Mouse (Mus musculus): ENCODE results near the gene Maz. TPM values are rescaled to one million over a fixed set of nuclear protein-coding genes. Genes with fewer than 3 reads are reported as not detected.

The Maz gene
- polyA plus RNA-seq (2012), result 820 and 1,081 TPM in 2 replicates

DNA sequence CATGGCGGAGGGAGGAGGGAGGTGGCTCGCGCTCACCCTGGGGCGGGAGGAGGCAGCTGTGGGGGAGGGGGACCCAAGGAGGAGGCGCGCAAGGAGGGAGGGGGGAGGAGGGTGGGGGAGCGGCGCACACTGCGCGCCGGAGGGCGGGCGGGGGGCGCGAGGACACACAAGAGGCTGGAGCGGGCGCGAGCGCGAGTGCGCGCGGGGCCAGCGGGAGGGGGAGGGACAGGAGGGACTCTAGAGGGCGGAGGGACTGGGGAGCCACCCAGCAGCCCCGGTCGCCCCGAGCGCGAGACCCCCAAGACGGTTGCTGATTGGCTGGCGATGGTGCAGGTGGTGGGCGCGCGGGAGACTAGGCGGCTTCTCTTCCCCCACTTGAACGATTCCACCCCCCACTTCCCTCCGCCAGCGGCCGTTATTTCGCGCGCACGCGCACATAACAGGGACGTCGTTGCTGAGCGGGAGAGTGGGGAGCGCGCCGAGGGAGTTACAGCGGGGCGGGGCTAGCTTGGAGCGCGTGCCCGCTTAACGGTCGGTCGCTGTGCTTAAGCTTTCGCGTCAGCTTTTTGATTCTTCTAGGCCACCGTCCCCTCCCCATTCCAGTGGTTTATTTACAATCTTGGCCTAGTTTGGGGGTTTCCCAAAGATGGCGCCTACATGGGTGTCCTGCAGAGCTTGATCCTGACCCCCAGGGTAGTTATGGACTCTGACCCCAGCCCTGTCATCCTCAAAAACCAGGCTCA, at the start of gene Maz:
Gene Maz, minus strand, starts transcription at position 54 of the 743 bp plus-strand sequence.
- no peak for TF ChIP-seq GATA1 (IDR thresholded peaks at IDR 0.05; ENCODE audit: low read length)

DNA sequence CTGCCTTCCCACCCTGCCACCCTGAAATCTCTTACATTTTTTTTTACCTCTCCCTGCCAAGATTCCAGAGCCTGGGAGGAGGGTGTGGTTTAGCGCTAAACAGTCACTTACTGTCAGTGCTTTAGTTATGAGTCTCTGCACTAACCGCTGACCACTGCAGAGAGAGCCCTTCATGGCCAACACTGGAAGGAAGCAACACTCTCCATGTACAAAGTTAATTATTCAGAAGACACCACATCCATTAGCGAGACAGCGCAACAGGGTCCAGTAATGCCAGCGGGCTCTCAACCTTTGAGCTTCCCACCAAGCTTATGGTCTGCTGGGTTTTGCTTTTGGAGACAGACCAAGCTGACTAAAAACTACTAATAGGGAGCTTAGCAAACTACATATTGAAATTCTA, 49.4 kb upstream of the Maz start:
- TF ChIP-seq GATA1 (IDR thresholded peaks at IDR 0.05; ENCODE audit: low read length), result no peak

DNA sequence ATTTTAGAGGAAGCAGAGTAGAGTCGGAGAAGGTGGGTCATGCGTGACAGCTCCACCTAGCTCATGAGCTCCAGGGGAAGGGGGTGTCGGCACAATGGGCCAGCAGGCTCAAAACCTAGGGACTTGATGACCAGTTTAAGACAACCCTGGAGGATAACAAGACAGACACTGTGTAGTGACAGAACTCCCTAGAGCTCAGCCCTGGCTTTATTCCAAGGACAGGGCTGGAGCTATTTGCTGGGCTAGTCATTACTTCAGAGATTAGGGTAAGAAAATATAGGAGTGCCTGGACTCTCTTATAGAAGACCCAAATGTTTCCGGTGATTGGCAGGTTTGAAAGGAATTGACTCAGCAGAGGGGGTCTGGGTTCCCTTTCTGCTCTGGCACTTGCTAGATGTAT, 46.4 kb upstream of the Maz start:
- TF ChIP-seq GATA1 (IDR thresholded peaks at IDR 0.05; ENCODE audit: low read length), result no peak

DNA sequence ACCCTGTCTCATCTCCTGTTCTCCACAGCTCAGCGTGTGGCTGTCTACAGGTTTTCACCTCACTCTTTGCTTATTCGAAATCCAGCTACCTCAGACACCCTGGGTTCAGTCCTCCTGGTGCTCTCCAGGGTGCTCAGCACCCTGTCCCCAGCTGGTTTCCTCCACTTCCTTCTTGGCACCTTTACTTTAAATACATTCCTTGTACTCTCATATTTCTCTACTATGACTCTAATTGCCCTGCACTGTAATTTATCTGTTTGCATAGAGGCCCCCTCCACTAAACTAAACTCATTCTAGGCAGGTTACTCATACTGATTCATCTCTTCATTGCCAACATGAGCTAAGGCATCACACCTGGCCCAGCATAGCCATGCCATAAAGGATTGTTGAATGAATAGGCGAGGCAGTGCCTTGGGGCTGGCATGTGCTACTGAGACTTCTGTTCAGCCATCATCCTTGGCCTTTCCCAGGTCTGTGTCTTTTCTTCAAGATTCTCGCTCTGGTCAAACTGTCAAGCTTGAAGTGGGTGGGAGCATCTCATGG, 44.1 kb upstream of the Maz start:
- no peak for TF ChIP-seq GATA1 (IDR thresholded peaks at IDR 0.05; ENCODE audit: low read length)

DNA sequence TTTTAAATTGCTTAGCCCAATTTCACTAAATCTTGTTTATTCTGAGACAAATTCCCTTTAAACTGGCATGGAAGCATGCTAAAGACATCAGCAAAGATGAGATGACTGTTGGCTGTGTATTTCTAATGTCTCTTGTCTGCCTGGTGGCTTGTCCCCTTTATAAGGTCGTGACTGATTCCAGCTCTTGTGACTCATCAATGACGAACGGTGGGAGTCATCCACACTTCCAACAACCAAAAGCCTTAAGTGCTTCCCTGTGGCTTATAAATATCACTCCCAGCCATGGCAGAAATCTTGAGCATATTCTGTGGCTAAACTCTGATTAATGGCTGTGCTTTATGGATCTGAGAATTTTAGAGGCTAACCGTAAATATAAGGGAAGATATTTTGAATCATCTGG, 39.5 kb upstream of the Maz start:
- TF ChIP-seq GATA1 (IDR thresholded peaks at IDR 0.05; ENCODE audit: low read length), result no peak

DNA sequence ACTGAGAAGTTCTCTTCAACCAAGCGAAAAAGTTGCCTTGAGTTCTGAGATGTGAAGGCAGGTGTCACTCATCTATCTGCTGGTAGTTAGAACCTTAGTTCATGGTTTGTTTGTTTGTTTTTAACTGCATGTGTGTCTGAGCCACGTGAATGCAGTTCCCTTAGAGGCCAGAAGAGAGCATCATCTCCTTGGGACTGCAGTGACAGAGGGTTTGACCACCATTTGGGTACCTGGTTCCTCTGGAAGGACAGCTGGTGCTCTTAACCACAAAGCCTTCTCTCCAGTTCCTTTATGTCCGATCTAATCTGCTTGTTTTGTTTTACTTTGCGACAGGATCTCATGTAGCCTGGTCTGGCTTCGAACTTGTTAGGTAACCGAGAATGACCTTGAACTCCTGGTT, 38.7 kb upstream of the Maz start:
- TF ChIP-seq GATA1 (IDR thresholded peaks at IDR 0.05; ENCODE audit: low read length), result no peak

DNA sequence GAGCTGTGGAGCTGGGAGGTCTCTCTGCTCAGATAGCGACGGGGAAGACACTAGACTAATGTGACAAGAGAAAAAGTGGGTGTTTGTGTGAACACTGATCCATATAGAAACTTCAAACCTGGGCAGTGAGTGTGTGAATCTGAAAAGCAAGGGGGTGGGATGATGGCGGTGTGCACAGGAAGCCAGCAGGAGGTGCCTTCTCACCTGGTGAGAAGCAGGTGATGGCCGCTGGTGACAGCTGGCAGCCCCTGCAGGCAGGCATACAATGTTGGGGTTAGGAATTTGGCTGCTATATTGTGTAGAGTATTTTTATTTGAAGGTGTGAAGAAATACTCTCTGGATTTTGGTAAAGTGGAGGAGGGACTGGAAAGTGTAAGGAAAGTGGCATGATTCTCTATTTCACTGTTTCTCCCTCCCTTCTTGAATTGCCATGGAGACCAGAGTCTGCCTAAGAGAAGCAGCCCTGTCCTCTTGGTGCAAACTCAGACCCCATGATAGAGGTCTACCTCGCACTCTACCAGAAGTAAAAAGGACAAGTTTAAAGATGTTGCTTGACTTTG, 28.3 kb upstream of the Maz start:
- no peak for TF ChIP-seq GATA1 (IDR thresholded peaks at IDR 0.05; ENCODE audit: low read length)

DNA sequence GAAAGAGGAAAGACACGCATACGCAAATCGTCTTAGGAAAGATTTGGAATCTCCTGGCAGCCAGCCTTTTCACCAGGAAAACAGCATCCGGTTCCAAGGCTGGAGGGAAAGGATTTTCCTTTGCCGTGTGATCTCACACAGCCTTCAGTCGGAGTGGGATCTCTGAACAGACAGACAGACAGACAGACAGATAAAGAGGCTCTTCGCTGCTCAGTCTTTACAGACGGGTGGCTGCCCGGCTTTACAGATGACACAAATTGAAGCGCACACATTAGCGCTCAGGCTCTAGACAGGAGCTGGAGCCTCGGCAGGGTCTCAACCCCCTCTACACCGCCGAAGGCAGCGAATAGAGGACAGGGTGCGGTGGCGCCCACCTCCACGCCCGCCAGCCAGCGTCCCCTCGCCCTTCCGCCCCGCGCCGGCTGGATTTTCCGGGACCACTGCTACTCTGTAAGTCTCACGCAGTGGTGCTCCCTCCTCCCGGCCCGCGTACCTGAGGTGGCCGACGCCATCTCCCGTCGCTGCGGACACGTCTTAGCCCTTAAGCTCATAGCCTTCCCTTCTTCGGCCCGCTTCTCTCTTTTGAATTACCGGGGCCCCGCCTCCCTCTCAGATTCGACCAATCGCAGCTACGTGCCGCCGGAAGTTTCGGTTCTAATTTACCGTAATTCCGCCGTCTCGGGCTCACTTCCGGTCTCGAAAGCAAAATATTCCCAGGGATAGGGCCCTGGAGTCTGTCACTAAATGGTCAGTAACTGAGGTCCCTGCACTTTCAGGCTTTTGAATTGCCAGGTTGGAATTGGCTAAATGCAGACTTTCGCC, 15.2 kb upstream of the Maz start, which contains the start of gene Kif22:
Gene Kif22, minus strand, starts transcription at position 621 of the 822 bp plus-strand sequence.
- no peak for TF ChIP-seq GATA1 (IDR thresholded peaks at IDR 0.05; ENCODE audit: low read length)

DNA sequence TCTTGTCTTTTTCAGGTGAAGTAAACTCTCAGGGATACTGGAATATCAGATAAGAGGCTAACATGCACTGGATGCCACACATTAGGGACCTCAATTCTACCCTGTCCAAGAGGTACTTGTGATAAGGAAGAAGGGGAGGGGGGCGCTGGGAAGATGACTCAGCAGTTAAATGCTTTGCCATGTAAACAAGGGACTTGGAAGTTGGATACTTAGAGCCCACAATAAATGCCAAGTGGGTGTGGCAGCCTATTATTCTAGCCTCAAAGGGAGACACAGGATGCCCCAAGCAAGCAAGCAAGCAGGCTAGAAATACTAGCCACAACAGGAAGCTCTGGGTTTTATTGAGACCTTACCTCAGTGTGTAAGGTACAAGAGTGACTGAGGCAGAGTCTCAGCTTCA, 4.4 kb upstream of the Maz start:
- no peak for TF ChIP-seq GATA1 (IDR thresholded peaks at IDR 0.05; ENCODE audit: low read length)

DNA sequence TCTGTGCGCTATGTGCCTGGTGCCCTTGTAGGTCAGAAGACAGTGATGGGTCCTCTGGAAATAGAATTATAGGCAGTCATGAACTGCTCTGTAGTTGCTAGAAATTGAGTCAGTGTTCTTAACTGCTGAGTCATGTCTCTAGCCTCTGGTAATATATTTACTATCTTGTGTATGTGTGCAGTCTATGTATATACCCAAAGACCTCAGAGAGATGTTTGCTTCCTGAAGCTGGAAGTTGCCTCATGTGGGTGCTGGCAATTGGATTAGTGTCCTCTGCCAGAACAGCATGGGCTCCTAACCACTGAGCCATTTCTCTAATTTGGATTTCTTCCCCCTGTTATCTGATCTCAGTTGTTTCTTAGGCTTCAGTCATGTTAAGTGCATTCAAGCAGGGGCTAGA, 3.3 kb upstream of the Maz start:
- TF ChIP-seq GATA1 (IDR thresholded peaks at IDR 0.05; ENCODE audit: low read length), result no peak

DNA sequence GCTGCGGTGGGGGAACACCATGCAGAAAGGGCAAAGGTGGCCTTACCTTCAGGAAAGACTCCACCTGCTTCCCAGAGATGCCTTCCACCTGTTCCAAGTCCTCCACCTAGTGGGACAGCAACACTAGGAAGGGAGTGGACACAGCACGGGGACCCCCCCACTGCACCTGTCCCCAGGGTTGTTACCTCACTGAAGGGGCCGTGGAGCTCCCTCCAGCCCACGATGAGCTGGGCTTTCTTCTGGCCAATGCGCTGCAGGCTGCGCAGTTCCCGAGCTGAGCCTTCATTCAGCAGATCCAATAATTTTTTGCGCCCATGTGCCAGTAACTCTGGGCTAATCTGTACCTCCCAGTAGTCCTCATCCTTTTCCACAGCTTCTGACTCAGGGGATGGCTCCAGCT, 1.0 kb upstream of the Maz start:
- no peak for TF ChIP-seq GATA1 (IDR thresholded peaks at IDR 0.05; ENCODE audit: low read length)

DNA sequence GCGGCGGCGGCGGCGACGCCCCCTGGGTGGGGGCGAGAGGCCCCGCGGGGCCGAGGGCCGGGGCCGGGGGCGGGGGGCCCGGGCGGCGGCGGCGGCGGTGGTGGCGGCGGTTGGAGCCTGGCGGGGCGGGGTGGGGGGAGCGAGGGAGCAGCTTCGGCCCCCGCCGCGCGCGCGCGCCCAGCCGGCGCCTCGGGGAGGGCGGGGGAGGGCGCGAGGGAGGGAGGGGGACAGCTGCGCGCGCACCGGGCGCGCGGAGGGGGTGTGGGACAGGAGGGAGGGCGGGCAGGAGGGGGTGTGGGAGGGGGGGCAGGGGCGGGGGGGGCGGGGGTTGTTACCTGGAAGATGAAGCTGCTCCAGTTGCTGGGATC, 237 bp downstream of the Maz start:
- no peak for TF ChIP-seq GATA1 (IDR thresholded peaks at IDR 0.05; ENCODE audit: low read length)

DNA sequence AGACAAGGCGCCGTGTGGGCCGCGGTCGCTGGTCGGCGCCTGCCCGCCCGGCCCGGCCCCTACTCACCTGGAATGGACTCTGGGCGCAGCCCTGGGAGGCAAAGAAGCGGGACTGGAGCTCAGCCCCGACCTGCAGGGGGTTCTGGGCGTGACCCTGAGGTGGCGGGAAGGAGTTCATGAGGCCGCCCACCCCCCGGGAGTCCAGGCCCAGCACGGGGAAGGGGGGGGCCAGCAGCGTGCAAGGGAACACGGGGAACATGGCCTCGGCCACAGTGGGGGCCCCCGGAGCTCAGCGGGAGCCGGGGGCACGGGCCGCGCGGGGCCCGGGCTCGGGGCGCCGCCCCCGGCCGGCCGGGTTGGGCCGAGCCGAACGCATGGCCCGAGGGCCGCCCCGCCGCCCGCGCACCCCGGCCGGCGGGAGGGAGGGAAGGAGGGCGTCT, 656 bp downstream of the Maz start:
- no peak for TF ChIP-seq GATA1 (IDR thresholded peaks at IDR 0.05; ENCODE audit: low read length)

DNA sequence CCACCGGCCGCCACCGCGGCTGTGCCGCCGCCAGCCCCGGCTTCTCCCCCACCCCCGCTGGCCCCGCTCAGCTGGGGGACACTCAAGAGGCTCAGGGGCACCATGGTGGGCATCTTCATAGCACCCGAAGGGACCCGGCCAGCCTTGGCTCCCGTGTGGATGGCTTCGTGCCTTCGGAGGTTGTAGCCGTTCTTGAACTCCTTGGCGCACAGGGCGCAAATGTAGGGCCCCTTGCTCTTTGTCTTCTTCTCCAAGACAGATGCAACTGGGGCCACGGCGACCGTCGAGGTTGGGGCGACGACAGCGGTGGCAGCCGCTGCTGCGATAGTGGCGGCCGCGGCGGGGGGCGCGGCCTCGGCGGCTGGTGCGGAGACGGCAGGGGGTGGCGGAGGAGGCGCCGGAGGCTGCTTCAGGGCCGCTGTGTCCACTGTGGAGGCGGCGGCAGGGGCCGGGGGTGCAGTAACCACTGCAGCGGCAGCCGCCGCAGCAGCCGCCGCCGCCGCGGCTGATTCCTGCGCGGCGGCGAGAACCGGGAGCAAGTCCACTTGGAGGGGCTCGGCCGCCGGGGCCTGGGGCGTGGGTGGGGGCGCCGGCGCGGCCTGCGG, 1.2 kb downstream of the Maz start:
- TF ChIP-seq GATA1 (IDR thresholded peaks at IDR 0.05; ENCODE audit: low read length), result no peak

DNA sequence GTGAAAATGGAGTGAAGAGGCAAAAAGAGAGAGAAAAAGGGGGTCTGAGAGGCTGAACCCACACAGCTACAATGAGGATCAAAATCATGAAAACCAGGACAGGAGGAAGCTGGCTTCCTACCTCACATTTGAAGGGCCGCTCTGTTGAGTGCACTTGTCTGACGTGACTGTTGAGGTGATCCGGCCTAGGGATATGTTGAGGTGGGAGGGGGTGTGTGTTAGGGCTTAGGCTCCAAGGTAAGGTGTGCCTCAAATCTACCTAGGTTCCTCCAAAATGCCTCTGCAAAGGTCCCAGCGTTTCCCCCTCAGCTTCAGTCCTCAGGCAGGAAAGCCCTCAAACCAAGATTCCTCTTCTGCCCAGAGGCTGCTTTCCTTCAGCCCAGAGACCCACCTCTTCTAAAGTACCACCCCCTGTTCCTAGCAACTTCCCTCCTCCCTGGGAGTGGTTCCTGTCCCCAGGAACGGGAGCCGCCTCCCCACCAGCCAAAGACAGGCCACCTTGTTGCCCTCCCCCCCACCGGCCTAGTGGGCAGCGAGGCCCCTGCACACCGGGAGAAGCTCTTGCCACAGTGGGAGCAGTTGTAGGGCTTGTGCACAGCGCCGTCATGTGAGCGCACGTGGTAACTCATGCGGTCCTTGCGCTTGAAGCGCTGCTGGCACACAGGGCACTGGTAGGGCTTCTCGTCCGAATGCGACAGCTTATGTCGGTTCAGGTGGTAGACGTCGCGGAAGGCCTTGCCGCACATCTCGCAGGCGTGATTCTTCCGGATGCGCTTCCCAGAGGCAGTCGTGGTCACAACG, 1.9 kb downstream of the Maz start:
- no peak for TF ChIP-seq GATA1 (IDR thresholded peaks at IDR 0.05; ENCODE audit: low read length)

Measured in G1E-ER4 (cell line).